Mouse (Mus musculus) bone marrow, adult 2 months (tissue): ENCODE measurements around the gene Prkcq. TPM values are rescaled to one million over a fixed set of nuclear protein-coding genes. Genes with fewer than 3 reads are reported as not detected.
A peak's percentile ranks its signal among the peaks of the same experiment; 100 is the strongest.

Experiments used
- H3K27ac ChIP-seq: fragments of 200-500 bp; 2 replicates; pipeline ENCODE4 v1.5.1; 2012; ENCODE audit warnings: low read depth, mild to moderate bottlenecking, control low read depth, inconsistent platforms, low read length; ENCODE audit not compliant: control insufficient read depth, poor library complexity, insufficient read depth
- H3K4me1 ChIP-seq: fragments of 200-500 bp; 2 replicates; pipeline ENCODE4 v1.6.1; 2011; ENCODE audit warnings: low read length; ENCODE audit not compliant: control insufficient read depth, insufficient read depth
- H3K4me3 ChIP-seq: fragments of 200-500 bp; replicated peaks from 2 replicates; pipeline ENCODE3; 2011; ENCODE audit warnings: mild to moderate bottlenecking, low read depth, low read length, control low read depth; ENCODE audit not compliant: control insufficient read depth
- CTCF ChIP-seq: fragments of 200-500 bp; IDR thresholded peaks from 2 replicates; pipeline ENCODE4 v1.5.1; 2011; ENCODE audit warnings: low read length, control low read depth; ENCODE audit not compliant: control insufficient read depth, insufficient read depth
- POLR2A ChIP-seq: fragments of 200-500 bp; IDR thresholded peaks from 2 replicates; pipeline ENCODE4 v1.6.1; 2011; ENCODE audit warnings: low read depth, mild to moderate bottlenecking, control low read depth, low read length, borderline replicate concordance; ENCODE audit not compliant: control insufficient read depth
- WGBS: fragments of 180-500 bp; shearing (Covaris S2); methylation state at CpG from one replicate; pipeline ENCODE4 v1.1.7; 2018; 5-methylcytosine and 5-hydroxymethylcytosine counted together
- polyA plus RNA-seq: library from polyadenylated mRNA; stranded (reverse); fragments of >200 nt; gene quantifications from 2 replicates; pipeline ENCODE4 v1.2.4, GENCODE M21; 2011; ENCODE audit warnings: low replicate concordance; ENCODE audit not compliant: missing spikeins, insufficient read depth, insufficient read length

The Prkcq gene
- polyA plus RNA-seq, 1 experiment: 25.8 TPM

GRCm38 (mm10) chr2:11151655-11152323 lies 20.1 kb upstream of the Prkcq start:
- Histone ChIP-seq H3K4me3 (no peak overlapping the region), H3K27ac (no peak overlapping the region), H3K4me1 (no peaks in the 10 kb centered on the region)
- WGBS: 76% methylated on average over 6 of the region's 6 CpGs
- TF ChIP-seq CTCF (no peak), POLR2A (no peak)

- 72% methylated on average over 7 of the region's 7 CpGs for WGBS
- no peak overlapping the region for H3K27ac ChIP-seq
These were observed 12.3 kb upstream of the Prkcq start for GRCm38 (mm10) chr2:11159641-11160040.

GRCm38 (mm10) chr2:11160696-11161095 lies 11.2 kb upstream of the Prkcq start:
- Histone ChIP-seq H3K4me1 (no peaks in the 10 kb centered on the region; the same call in 1 of the 2 replicates), H3K27ac (no peak overlapping the region), H3K4me3 (no peak overlapping the region)
- 64% methylated on average over 3 of the region's 3 CpGs for WGBS
- TF ChIP-seq CTCF (no peak), POLR2A (no peak)

More at GRCm38 (mm10) chr2:11159641-11160040, 12.3 kb upstream of the Prkcq start:
- Histone ChIP-seq H3K4me3 (no peak overlapping the region), H3K4me1 (no peaks in the 10 kb centered on the region; the same call in 1 of the 2 replicates)
- TF ChIP-seq CTCF (no peak), POLR2A (no peak)

DNA sequence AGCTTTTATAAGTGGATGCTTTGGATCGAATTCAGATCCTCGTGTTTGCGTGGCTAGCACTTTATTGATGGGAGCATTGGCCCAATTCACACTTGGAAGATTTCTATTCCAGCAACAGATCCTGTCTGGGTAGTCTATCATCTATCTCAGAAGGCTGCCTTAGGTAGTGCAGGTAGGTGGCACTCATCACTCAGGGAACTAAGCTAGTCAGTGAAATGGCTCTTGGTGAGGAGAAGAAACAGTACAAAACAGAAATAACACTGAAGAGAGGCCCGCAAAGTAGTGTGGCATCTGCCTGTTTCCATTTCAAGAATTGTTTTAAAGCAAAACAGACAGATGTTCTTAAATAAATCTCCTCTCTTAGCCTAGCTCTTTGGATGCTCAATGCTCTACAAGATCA lies 10.6 kb upstream of the Prkcq start:
- TF ChIP-seq POLR2A (no peak), CTCF (no peak)
- Histone ChIP-seq H3K27ac (no peak overlapping the region), H3K4me1 (no peaks in the 10 kb centered on the region; the same call in 1 of the 2 replicates), H3K4me3 (no peak overlapping the region)
- 92% methylated on average over 4 of the region's 4 CpGs for WGBS

DNA sequence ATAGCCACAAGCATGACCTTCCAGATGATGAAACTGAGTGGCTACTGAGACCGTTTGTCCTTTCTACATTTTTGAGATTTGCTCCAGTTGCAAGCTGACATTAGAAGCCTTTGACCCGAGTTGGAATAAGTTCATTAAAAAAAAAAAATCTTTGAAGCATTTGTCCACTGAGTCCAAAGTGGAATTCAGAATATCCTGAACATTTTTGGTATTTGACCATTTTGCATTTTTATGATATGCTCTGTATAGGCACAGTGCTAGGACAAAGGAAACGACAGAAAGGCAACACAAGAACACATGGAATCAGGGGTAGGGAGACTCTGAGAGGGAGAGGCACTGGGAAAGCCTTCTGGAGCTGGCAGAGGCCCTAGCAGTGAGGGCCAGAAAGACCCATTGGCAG lies 9.2 kb upstream of the Prkcq start:
- no peak for TF ChIP-seq POLR2A
- no peak for TF ChIP-seq CTCF
- Histone ChIP-seq H3K27ac (no peak overlapping the region), H3K4me1 (no peaks in the 10 kb centered on the region; the same call in 1 of the 2 replicates), H3K4me3 (no peak overlapping the region)
- WGBS: 70% methylated on average over 3 of the region's 3 CpGs

GRCm38 (mm10) chr2:11164170-11164569 lies 7.7 kb upstream of the Prkcq start:
- TF ChIP-seq POLR2A: no peak
- no peak for TF ChIP-seq CTCF
- H3K4me1 ChIP-seq: no peaks in the 10 kb centered on the region; the same call in 1 of the 2 replicates
- 82% methylated on average over 3 of the region's 3 CpGs for WGBS
- no peak overlapping the region for H3K27ac ChIP-seq
- H3K4me3 ChIP-seq: no peak overlapping the region

GRCm38 (mm10) chr2:11169721-11170335 lies 2.1 kb upstream of the Prkcq start:
- Histone ChIP-seq H3K4me3 (no peak overlapping the region), H3K4me1 (no peaks in the 10 kb centered on the region), H3K27ac (no peak overlapping the region)
- TF ChIP-seq POLR2A (no peak), CTCF (no peak)
- WGBS: 62% methylated on average over 6 of the region's 6 CpGs

- WGBS: 3% methylated on average over 9 of the region's 9 CpGs
- Histone ChIP-seq H3K27ac (no peak overlapping the region), H3K4me1 (no peaks in the 10 kb centered on the region; the same call in 1 of the 2 replicates), H3K4me3 (peak overlapping the region; percentile 12)
- TF ChIP-seq CTCF (no peak), POLR2A (no peak)
These were observed 1.0 kb downstream of the Prkcq start for GRCm38 (mm10) chr2:11172831-11173414.
